ENCODE assay signal across 11 mouse cellular contexts in genomic region chr5:103756231-103756714, GRCm38 (mm10).
A peak's percentile ranks its signal among the peaks of the same experiment; 100 is the strongest.
DNase-seq lines count a peak whose midpoint lies in the region; ATAC-seq and TF ChIP-seq lines count a peak whose summit lies in the region.
"Had no signal": no experiment of that assay in that cellular context is flagged by ENCODE, and none has a peak within 500 bp of the region (broad histone marks: within the 10 kb centered on the region; RNA-seq: fewer than 3 reads in every experiment).

No protein-coding gene starts in this region.

- no peaks in the 10 kb centered on the region; the same call in 1 of the 2 replicates for H3K36me3 ChIP-seq in intestine, postnatal 0 days (ENCODE audit: control insufficient read depth, insufficient read depth)
- H3K36me3 ChIP-seq in intestine, embryonic 15.5 days, result no peaks in the 10 kb centered on the region
- peaks cover 0 to 36% of the 10 kb centered on the region in 2 experiments; a peak in 2 of 4 replicates for H3K36me3 ChIP-seq in MEL (ENCODE audit: control insufficient read depth in 1 of 2, insufficient read depth in 2 of 2, low read length in 2 of 2)
- peaks cover 17% of the 10 kb centered on the region; the same call in 1 of the 2 replicates for H3K36me3 ChIP-seq in liver, embryonic 15.5 days (replicated peaks)
- H3K36me3 ChIP-seq: midbrain, embryonic 15.5 days had no signal

- H3K79me2 ChIP-seq in MEL (ENCODE audit: control insufficient read depth, insufficient read depth, low read length, poor library complexity), result peaks cover 66% of the 10 kb centered on the region

- H3K9ac ChIP-seq in intestine, postnatal 0 days (ENCODE audit: low read depth, low read length), result no peak overlapping the region
- H3K9ac ChIP-seq in intestine, embryonic 15.5 days, result no peak overlapping the region
- H3K9ac ChIP-seq in MEL (ENCODE audit: control insufficient read depth, low read depth, low read length, poor library complexity, severe bottlenecking), result peak overlapping the region; percentile 22
- H3K9ac ChIP-seq in liver, embryonic 15.5 days, result peak overlapping the region; percentile 97
- H3K9ac ChIP-seq: midbrain, embryonic 15.5 days had no signal

- H3K4me3 ChIP-seq in intestine, postnatal 0 days (ENCODE audit: low read depth, low read length), result no peak overlapping the region
- no peak overlapping the region for H3K4me3 ChIP-seq in intestine, embryonic 15.5 days (replicated peaks)
- peak overlapping the region; percentile 28 to 75 for H3K4me3 ChIP-seq in MEL (ENCODE audit: control insufficient read depth in 1 of 2, insufficient read depth in 1 of 2, low read depth in 2 of 2, low read length in 2 of 2)
- H3K4me3 ChIP-seq in liver, embryonic 15.5 days (replicated peaks), result peak overlapping the region; percentile 86
- H3K4me3 ChIP-seq: layer of hippocampus, adult 2 months; midbrain, embryonic 15.5 days had no signal

- TF ChIP-seq RAD21 in MEL (IDR thresholded peaks at IDR 0.05; ENCODE audit: low read depth, low read length), result no peak

- peak in 1 of 2 experiments; percentile 30; a peak in 1 of 4 replicates for TF ChIP-seq EP300 in MEL (IDR thresholded peaks at IDR 0.05; ENCODE audit: low read depth in 1 of 2, low read length in 2 of 2)

- H3K4me1 ChIP-seq in intestine, postnatal 0 days (replicated peaks; ENCODE audit: control insufficient read depth, insufficient read depth, low read length), result peaks cover 11% of the 10 kb centered on the region
- peaks cover 21% of the 10 kb centered on the region for H3K4me1 ChIP-seq in intestine, embryonic 15.5 days (replicated peaks)
- H3K4me1 ChIP-seq in MEL (ENCODE audit: control insufficient read depth in 1 of 2, insufficient read depth in 2 of 2, low read length in 2 of 2), result peaks cover 18 to 26% of the 10 kb centered on the region in 2 experiments
- H3K4me1 ChIP-seq in liver, embryonic 15.5 days (replicated peaks), result peaks cover 68% of the 10 kb centered on the region

- peak overlapping the region; percentile 84; the same call in 1 of the 2 replicates for H3K4me2 ChIP-seq in intestine, postnatal 0 days (replicated peaks; ENCODE audit: low read depth)
- H3K4me2 ChIP-seq in intestine, embryonic 15.5 days (replicated peaks), result no peak overlapping the region
- H3K4me2 ChIP-seq in liver, embryonic 15.5 days, result peak overlapping the region; percentile 89
- H3K4me2 ChIP-seq: midbrain, embryonic 15.5 days had no signal

- no peak for TF ChIP-seq CTCF in intestine, postnatal 0 days (IDR thresholded peaks at IDR 0.05; ENCODE audit: low read depth)
- no peak for TF ChIP-seq CTCF in MEL (IDR thresholded peaks at IDR 0.05 in 2 of 3, conservative IDR thresholded peaks at IDR 0.05 in 1 of 3; ENCODE audit: control insufficient read depth in 1 of 3, insufficient read depth in 1 of 3, low read depth in 2 of 3, low read length in 3 of 3, poor library complexity in 1 of 3, severe bottlenecking in 1 of 3)

- H3K9me3 ChIP-seq in intestine, postnatal 0 days (ENCODE audit: control insufficient read depth), result no peaks in the 10 kb centered on the region
- H3K9me3 ChIP-seq in intestine, embryonic 15.5 days, result no peaks in the 10 kb centered on the region
- H3K9me3 ChIP-seq in MEL (replicated peaks; ENCODE audit: insufficient read depth, low read length), result no peaks in the 10 kb centered on the region
- H3K9me3 ChIP-seq in liver, embryonic 15.5 days (replicated peaks), result no peaks in the 10 kb centered on the region
- H3K9me3 ChIP-seq: midbrain, embryonic 15.5 days had no signal

- WGBS in intestine, postnatal 0 days, result 68% methylated on average over 6 of the region's 6 CpGs
- WGBS in intestine, embryonic 15.5 days, result 64% methylated on average over 6 of the region's 6 CpGs
- WGBS in liver, embryonic 15.5 days (ENCODE audit: insufficient replicate concordance), result 20% methylated on average over 6 of the region's 6 CpGs

- H3K27ac ChIP-seq in intestine, postnatal 0 days (ENCODE audit: low read depth, low read length), result no peak overlapping the region
- H3K27ac ChIP-seq in intestine, embryonic 15.5 days, result no peak overlapping the region
- peak overlapping the region; percentile 46 for H3K27ac ChIP-seq in MEL (ENCODE audit: control insufficient read depth, low read depth, low read length)
- H3K27ac ChIP-seq in liver, embryonic 15.5 days (replicated peaks), result peak overlapping the region; percentile 100
- H3K27ac ChIP-seq: layer of hippocampus, adult 2 months; midbrain, embryonic 15.5 days had no signal

- peak; percentile 64 for DNase-seq in MEL (ENCODE audit: low read depth, low spot score)
- peak; percentile 89 for DNase-seq in thymus, postnatal 0 days (ENCODE audit: low spot score)
- no peak for DNase-seq in right cerebral cortex, adult 2 months (ENCODE audit: low spot score in 2 of 2)
- no peak for DNase-seq in layer of hippocampus, postnatal 10 days (ENCODE audit: low spot score in 2 of 2)
- no peak for DNase-seq in adrenal gland, postnatal 4 days (ENCODE audit: low spot score in 2 of 2)
- DNase-seq: gastrocnemius, postnatal 36 days had no signal

- no peak for TF ChIP-seq POLR2A in MEL (IDR thresholded peaks at IDR 0.05; ENCODE audit: control insufficient read depth in 1 of 2, insufficient read depth in 1 of 2, low read depth in 1 of 2, low read length in 2 of 2, poor library complexity in 1 of 2)

- ATAC-seq in intestine, postnatal 0 days, result no peak
- no peak for ATAC-seq in intestine, embryonic 15.5 days
- no peak for ATAC-seq in liver, embryonic 15.5 days (ENCODE audit: insufficient read depth)
- ATAC-seq: midbrain, embryonic 15.5 days had no signal

- H3K27me3 ChIP-seq in intestine, postnatal 0 days (replicated peaks; ENCODE audit: control insufficient read depth, insufficient read depth, low read length), result no peaks in the 10 kb centered on the region
- H3K27me3 ChIP-seq in intestine, embryonic 15.5 days (replicated peaks), result no peaks in the 10 kb centered on the region
- H3K27me3 ChIP-seq in MEL (ENCODE audit: control insufficient read depth in 1 of 2, insufficient read depth in 2 of 2, low read length in 2 of 2), result no peaks in the 10 kb centered on the region
- no peaks in the 10 kb centered on the region for H3K27me3 ChIP-seq in liver, embryonic 15.5 days

TF ChIP-seq in MEL, 35 proteins besides CTCF, POLR2A, EP300 and RAD21:
- TF ChIP-seq ELF1 (IDR thresholded peaks at IDR 0.05; ENCODE audit: low read depth, low read length) (peak; percentile 71; the same call in 1 of the 2 replicates), MXI1 (IDR thresholded peaks at IDR 0.05; ENCODE audit: low read depth, low read length) (peak; percentile 47; the same call in 1 of the 2 replicates), SIN3A (IDR thresholded peaks at IDR 0.05; ENCODE audit: low read length) (peak; percentile 34; the same call in 1 of the 2 replicates), ZC3H11A (IDR thresholded peaks at IDR 0.05; ENCODE audit: low read depth, low read length) (no peak), ETS1 (IDR thresholded peaks at IDR 0.05; ENCODE audit: low read depth, low read length) (peak; percentile 60), TCF12 (IDR thresholded peaks at IDR 0.05; ENCODE audit: low read depth, low read length) (0 out of 2 replicates have a peak, but pooled peaks have one; percentile 7), E2F4 (IDR thresholded peaks at IDR 0.05; ENCODE audit: borderline replicate concordance, low read depth, low read length) (no peak)

Comparison
In these comparisons a context has a peak if more than half of its experiments do, and no peak if none do; other contexts are left out.
1. H3K27ac ChIP-seq: peak in MEL (single experiment) and liver, embryonic 15.5 days (single experiment); none in intestine, postnatal 0 days (single experiment) and intestine, embryonic 15.5 days (single experiment).
2. H3K4me3 ChIP-seq: peak in MEL (2 of 2) and liver, embryonic 15.5 days (single experiment); none in intestine, postnatal 0 days (single experiment) and intestine, embryonic 15.5 days (single experiment).
3. H3K9ac ChIP-seq: peak in MEL (single experiment) and liver, embryonic 15.5 days (single experiment); none in intestine, postnatal 0 days (single experiment) and intestine, embryonic 15.5 days (single experiment).
4. DNase-seq: peak in MEL (single experiment) and thymus, postnatal 0 days (single experiment); none in right cerebral cortex, adult 2 months (0 of 2), layer of hippocampus, postnatal 10 days (0 of 2) and adrenal gland, postnatal 4 days (0 of 2).